Mouse (Mus musculus) embryonic facial prominence, embryonic 15.5 days (tissue): ENCODE data around the gene 6330409D20Rik. TPM values are rescaled to one million over a fixed set of nuclear protein-coding genes. Genes with fewer than 3 reads are reported as not detected.

Experiments
- microRNA counts: library from miRNA; unstranded; fragments of <30 nt; microRNA quantifications from one replicate; lab custom pipeline; 2016
- microRNA-seq: library from miRNA; unstranded; fragments of <30 nt; microRNA quantifications from one replicate; pipeline ENCODE4, GENCODE M21; 2016; ENCODE audit warnings: borderline number of aligned reads
- polyA plus RNA-seq: library from polyadenylated mRNA; unstranded; fragments of >200 nt; fragmentation: Nextera tagmentation; extraction: Ambion mirVana; gene quantifications from 2 replicates; pipeline ENCODE4 v1.2.1, GENCODE M21; 2015

Gene 6330409D20Rik
- polyA plus RNA-seq, 1 experiment from 2014 or later, result 0.32 TPM

MicroRNA genes within 50 kb of the gene (microRNA counts, 519-probe panel; counts per million panel counts)
- microRNA mmu-miR-2861 (lab: Ali Mortazavi, UCI), result 1,520 counts per million, percentile 12 among the panel's probes with 10 or more counts

Small RNAs within 50 kb of the gene (microRNA-seq; reads per million reads assigned to microRNA genes)
- gene Mir2861 (not detected), gene Mir3960 (not detected), gene Mir8093 (not detected)

Other genes starting within 250 kb of the 6330409D20Rik start
- gene Fam102a, start 205.7 kb downstream of the 6330409D20Rik start, polyA plus RNA-seq, result 19.5 and 21.0 TPM in 2 replicates
- 113 and 119 TPM in 2 replicates for gene Dpm2, start 170.2 kb downstream of the 6330409D20Rik start, polyA plus RNA-seq
- 0.53 and 0.94 TPM in 2 replicates for gene Pip5kl1, start 166.2 kb downstream of the 6330409D20Rik start, polyA plus RNA-seq
- gene 9430097D07Rik, start 165.3 kb downstream of the 6330409D20Rik start, polyA plus RNA-seq, result 0.11 and 0.12 TPM in 2 replicates
- gene St6galnac4, start 153.9 kb downstream of the 6330409D20Rik start, polyA plus RNA-seq, result 34.8 and 36.5 TPM in 2 replicates
- 26.9 and 27.7 TPM in 2 replicates for gene St6galnac6, start 141.3 kb downstream of the 6330409D20Rik start, polyA plus RNA-seq
- 67.9 and 83.8 TPM in 2 replicates for gene Ak1, start 119.3 kb downstream of the 6330409D20Rik start, polyA plus RNA-seq
- gene Eng, start 94.4 kb downstream of the 6330409D20Rik start, polyA plus RNA-seq, result 83.8 and 86.3 TPM in 2 replicates
- 31.6 and 33.2 TPM in 2 replicates for gene Fpgs, start 36.9 kb downstream of the 6330409D20Rik start, polyA plus RNA-seq
- 105 and 106 TPM in 2 replicates for gene Cdk9, start 27.9 kb downstream of the 6330409D20Rik start, polyA plus RNA-seq
- 27.3 and 27.6 TPM in 2 replicates for gene Sh2d3c, start 20.0 kb downstream of the 6330409D20Rik start, polyA plus RNA-seq
- 69.0 and 71.3 TPM in 2 replicates for gene Tor2a, start 16.2 kb upstream of the 6330409D20Rik start, polyA plus RNA-seq
- 0.87 and 1.6 TPM in 2 replicates for gene Ttc16, start 34.6 kb upstream of the 6330409D20Rik start, polyA plus RNA-seq
- gene Ptrh1, start 34.8 kb upstream of the 6330409D20Rik start, polyA plus RNA-seq, result 6.7 and 7.0 TPM in 2 replicates
- 2.1 and 3.4 TPM in 2 replicates for gene Cfap157, start 43.4 kb upstream of the 6330409D20Rik start, polyA plus RNA-seq
- 21.5 and 22.3 TPM in 2 replicates for gene Stxbp1, start 106.2 kb upstream of the 6330409D20Rik start, polyA plus RNA-seq
- gene Fam129b, start 135.1 kb upstream of the 6330409D20Rik start, polyA plus RNA-seq, result 103 and 111 TPM in 2 replicates
- gene Rpl12, start 220.5 kb upstream of the 6330409D20Rik start, polyA plus RNA-seq, result 141 and 176 TPM in 2 replicates
- 13.1 and 15.3 TPM in 2 replicates for gene Lrsam1, start 220.6 kb upstream of the 6330409D20Rik start, polyA plus RNA-seq
- 22.2 and 25.2 TPM in 2 replicates for gene Slc2a8, start 241.1 kb upstream of the 6330409D20Rik start, polyA plus RNA-seq